Mouse (Mus musculus) MEL (cell line): Measurements from ENCODE around the gene Tpd52l1. TPM values are rescaled to one million over a fixed set of nuclear protein-coding genes. Genes with fewer than 3 reads are reported as not detected.

Experiments
- DNase-seq: peaks from one replicate; pipeline ENCODE4 v3.0.0; 2011; ENCODE audit warnings: low read depth, low spot score
- H3K27ac ChIP-seq: 2 replicates; pipeline ENCODE4 v1.5.1; 2012; ENCODE audit warnings: low read depth, mild to moderate bottlenecking, control low read depth, low read length, moderate library complexity; ENCODE audit not compliant: control insufficient read depth
- H3K27me3 ChIP-seq, 2 experiments: fragments of 150-350 bp in 1 of 2; sonication (generic) in 1 of 2; 2 replicates each; pipeline ENCODE4 v1.6.1; 2012; ENCODE audit warnings: low read length in 2 of 2, mild to moderate bottlenecking in 2 of 2, improper control_type of control experiment in 1 of 2, moderate library complexity in 1 of 2; ENCODE audit not compliant: insufficient read depth in 2 of 2, control insufficient read depth in 1 of 2
- H3K36me3 ChIP-seq, 2 experiments: 2 replicates each; pipeline ENCODE4 v1.6.1; 2012 to 2014; ENCODE audit warnings: low read length in 2 of 2, improper control_type of control experiment in 1 of 2, inconsistent platforms in 1 of 2, mild to moderate bottlenecking in 1 of 2; ENCODE audit not compliant: insufficient read depth in 2 of 2, control insufficient read depth in 1 of 2
- H3K4me1 ChIP-seq, 2 experiments: fragments of 150-350 bp in 1 of 2; sonication (generic) in 1 of 2; 2 replicates each; pipeline ENCODE4 v1.6.1; 2012; ENCODE audit warnings: low read length in 2 of 2, improper control_type of control experiment in 1 of 2, mild to moderate bottlenecking in 1 of 2; ENCODE audit not compliant: insufficient read depth in 2 of 2, control insufficient read depth in 1 of 2
- H3K4me3 ChIP-seq, 2 experiments: fragments of 150-350 bp in 1 of 2; sonication (generic) in 1 of 2; 2 replicates each; pipeline ENCODE4 v1.5.1; 2012; ENCODE audit warnings: low read depth in 2 of 2, low read length in 2 of 2, mild to moderate bottlenecking in 2 of 2, moderate library complexity in 2 of 2, control low read depth in 1 of 2, improper control_type of control experiment in 1 of 2; ENCODE audit not compliant: control insufficient read depth in 1 of 2, insufficient read depth in 1 of 2
- H3K79me2 ChIP-seq: 2 replicates; pipeline ENCODE4 v1.6.1; 2012; ENCODE audit warnings: mild to moderate bottlenecking, low read length, moderate library complexity; ENCODE audit not compliant: control insufficient read depth, poor library complexity, insufficient read depth
- H3K9ac ChIP-seq: 2 replicates; pipeline ENCODE4 v1.6.1; 2012; ENCODE audit warnings: low read depth, mild to moderate bottlenecking, control low read depth, low read length, moderate library complexity; ENCODE audit not compliant: control insufficient read depth, poor library complexity, severe bottlenecking
- H3K9me3 ChIP-seq: fragments of 150-350 bp; sonication (generic); replicated peaks from 2 replicates; pipeline ENCODE4 v1.6.1; 2012; ENCODE audit warnings: mild to moderate bottlenecking, low read length, improper control_type of control experiment, moderate library complexity; ENCODE audit not compliant: insufficient read depth
- BHLHE40 ChIP-seq: IDR thresholded peaks from 2 replicates; pipeline ENCODE4 v1.6.1; 2012; ENCODE audit warnings: low read depth, mild to moderate bottlenecking, inconsistent platforms, low read length, improper control_type of control experiment, borderline replicate concordance
- CHD1 ChIP-seq: IDR thresholded peaks from 2 replicates; pipeline ENCODE4 v1.6.1; 2012; ENCODE audit warnings: low read depth, mild to moderate bottlenecking, inconsistent platforms, low read length, improper control_type of control experiment
- CHD2 ChIP-seq: IDR thresholded peaks from 2 replicates; pipeline ENCODE4 v1.6.1; 2011; ENCODE audit warnings: low read length, improper control_type of control experiment
- CTCF ChIP-seq, 3 experiments: IDR thresholded peaks in 2 of 3; conservative IDR thresholded peaks in 1 of 3; 2 replicates each; pipeline ENCODE4 v1.5.1; 2011 to 2012; ENCODE audit warnings: low read length in 3 of 3, low read depth in 2 of 3, mild to moderate bottlenecking in 2 of 3, improper control_type of control experiment in 1 of 3, inconsistent platforms in 1 of 3, mixed read lengths in 1 of 3, moderate library complexity in 1 of 3; ENCODE audit not compliant: control insufficient read depth in 1 of 3, insufficient read depth in 1 of 3, poor library complexity in 1 of 3, severe bottlenecking in 1 of 3
- EP300 ChIP-seq, 2 experiments: IDR thresholded peaks; 2 replicates each; pipeline ENCODE4 v1.6.1; 2011; ENCODE audit warnings: improper control_type of control experiment in 2 of 2, low read length in 2 of 2, low read depth in 1 of 2, mild to moderate bottlenecking in 1 of 2
- ETS1 ChIP-seq: IDR thresholded peaks from 2 replicates; pipeline ENCODE4 v1.6.1; 2012; ENCODE audit warnings: low read depth, mild to moderate bottlenecking, inconsistent platforms, low read length, improper control_type of control experiment, moderate library complexity
- JUND ChIP-seq: IDR thresholded peaks from 2 replicates; pipeline ENCODE4 v1.6.1; 2011; ENCODE audit warnings: low read depth, mild to moderate bottlenecking, improper control_type of control experiment, low read length
- MAZ ChIP-seq: IDR thresholded peaks from 2 replicates; pipeline ENCODE4 v1.6.1; 2012; ENCODE audit warnings: low read depth, mild to moderate bottlenecking, inconsistent platforms, low read length, improper control_type of control experiment
- MEF2A ChIP-seq: IDR thresholded peaks from 2 replicates; pipeline ENCODE4 v1.6.1; 2014; ENCODE audit warnings: low read depth, mild to moderate bottlenecking, inconsistent platforms, low read length, improper control_type of control experiment; ENCODE audit not compliant: poor library complexity, insufficient replicate concordance, severe bottlenecking; ENCODE audit errors: extremely low read depth
- MYB ChIP-seq: IDR thresholded peaks from 2 replicates; pipeline ENCODE4 v1.6.1; 2011; ENCODE audit warnings: mild to moderate bottlenecking, low read depth, low read length, improper control_type of control experiment
- NELFE ChIP-seq: IDR thresholded peaks from 2 replicates; pipeline ENCODE4 v1.6.1; 2011; ENCODE audit warnings: low read depth, low read length, improper control_type of control experiment
- NRF1 ChIP-seq: IDR thresholded peaks from 2 replicates; pipeline ENCODE4 v1.6.1; 2014; ENCODE audit warnings: low read depth, mild to moderate bottlenecking, inconsistent platforms, low read length, improper control_type of control experiment, moderate library complexity; ENCODE audit not compliant: poor library complexity, insufficient read depth, severe bottlenecking
- POLR2A ChIP-seq, 2 experiments: IDR thresholded peaks; 2 replicates each; pipeline ENCODE4 v1.6.1; 2011 to 2012; ENCODE audit warnings: low read length in 2 of 2, mild to moderate bottlenecking in 2 of 2, control low read depth in 1 of 2, improper control_type of control experiment in 1 of 2, low read depth in 1 of 2, moderate library complexity in 1 of 2; ENCODE audit not compliant: control insufficient read depth in 1 of 2, insufficient read depth in 1 of 2, poor library complexity in 1 of 2
- RAD21 ChIP-seq: IDR thresholded peaks from 2 replicates; pipeline ENCODE4 v1.6.1; 2011; ENCODE audit warnings: mild to moderate bottlenecking, low read depth, low read length, improper control_type of control experiment
- RCOR1 ChIP-seq: IDR thresholded peaks from 2 replicates; pipeline ENCODE4 v1.6.1; 2012; ENCODE audit warnings: low read depth, mild to moderate bottlenecking, inconsistent platforms, low read length, improper control_type of control experiment
- SIN3A ChIP-seq: IDR thresholded peaks from 2 replicates; pipeline ENCODE4 v1.6.1; 2012; ENCODE audit warnings: low read length, improper control_type of control experiment, inconsistent platforms
- SMC3 ChIP-seq: IDR thresholded peaks from 2 replicates; pipeline ENCODE4 v1.6.1; 2011; ENCODE audit warnings: low read depth, low read length, improper control_type of control experiment
- TAL1 ChIP-seq: IDR thresholded peaks from 2 replicates; pipeline ENCODE4 v1.6.1; 2012; ENCODE audit warnings: mild to moderate bottlenecking, inconsistent platforms, low read length, moderate library complexity, mixed read lengths
- TBP ChIP-seq: IDR thresholded peaks from 2 replicates; pipeline ENCODE4 v1.8.0; 2011; ENCODE audit warnings: low read depth, low read length, improper control_type of control experiment
- UBTF ChIP-seq: IDR thresholded peaks from 2 replicates; pipeline ENCODE4 v1.6.1; 2012; ENCODE audit warnings: low read depth, mild to moderate bottlenecking, inconsistent platforms, low read length, improper control_type of control experiment, moderate library complexity, borderline replicate concordance; ENCODE audit not compliant: insufficient read depth
- USF1 ChIP-seq: IDR thresholded peaks from 2 replicates; pipeline ENCODE4 v1.6.1; 2014; ENCODE audit warnings: low read depth, mild to moderate bottlenecking, inconsistent platforms, low read length, improper control_type of control experiment, moderate library complexity
- USF2 ChIP-seq, 2 experiments: IDR thresholded peaks; 2 replicates each; pipeline ENCODE4 v1.6.1; 2011 to 2012; ENCODE audit warnings: improper control_type of control experiment in 2 of 2, low read length in 2 of 2, borderline replicate concordance in 1 of 2, inconsistent platforms in 1 of 2, low read depth in 1 of 2, mild to moderate bottlenecking in 1 of 2; ENCODE audit not compliant: insufficient read depth in 1 of 2
- ZC3H11A ChIP-seq: IDR thresholded peaks from 2 replicates; pipeline ENCODE4 v1.6.1; 2012; ENCODE audit warnings: low read depth, mild to moderate bottlenecking, inconsistent platforms, low read length, improper control_type of control experiment
- ZKSCAN1 ChIP-seq: IDR thresholded peaks from 2 replicates; pipeline ENCODE4 v1.6.1; 2012; ENCODE audit warnings: low read depth, mild to moderate bottlenecking, inconsistent platforms, low read length, improper control_type of control experiment, moderate library complexity
- ZMIZ1 ChIP-seq: IDR thresholded peaks from 2 replicates; pipeline ENCODE4 v1.6.1; 2012; ENCODE audit warnings: low read depth, mild to moderate bottlenecking, inconsistent platforms, low read length, improper control_type of control experiment, moderate library complexity
- polyA plus RNA-seq, 2 experiments: library from polyadenylated mRNA; stranded (reverse) in 1 of 2; unstranded in 1 of 2; fragments of >175 nt in 1 of 2; fragments of >200 nt in 1 of 2; gene quantifications; 2 replicates each; pipeline versions ENCODE4 v1.2.1 to v1.2.4; 2012; ENCODE audit warnings: low replicate concordance in 2 of 2, low read depth in 1 of 2; ENCODE audit not compliant: insufficient read length in 2 of 2, insufficient read depth in 1 of 2, missing spikeins in 1 of 2
- total RNA-seq: library from RNA; depleted of rRNA; stranded (reverse); fragments of 300-350 nt; gene quantifications from 2 replicates; pipeline ENCODE4 v1.2.3, GENCODE M21; 2012

Gene Tpd52l1
- total and polyA plus RNA-seq, 3 experiments: not detected

- TF ChIP-seq RCOR1: no peak
- TF ChIP-seq RAD21: no peak
- TF ChIP-seq BHLHE40: no peak
- TF ChIP-seq SMC3: no peak
- TF ChIP-seq TBP: no peak
- TF ChIP-seq CHD2: no peak
- no peak for TF ChIP-seq NELFE
- no peak for TF ChIP-seq MAZ
- TF ChIP-seq ZC3H11A: no peak
- no peak for TF ChIP-seq MEF2A
- no peak for TF ChIP-seq SIN3A
- no peak for TF ChIP-seq UBTF
- TF ChIP-seq JUND: no peak
- no peak for TF ChIP-seq ZKSCAN1
- TF ChIP-seq TAL1: no peak
- TF ChIP-seq USF2 (IDR thresholded peaks at IDR 0.05; ENCODE audit: borderline replicate concordance in 1 of 2, insufficient read depth in 1 of 2, low read depth in 1 of 2, low read length in 2 of 2): no peak
- TF ChIP-seq MYB: no peak
- no peak for TF ChIP-seq POLR2A (IDR thresholded peaks at IDR 0.05; ENCODE audit: control insufficient read depth in 1 of 2, insufficient read depth in 1 of 2, low read depth in 1 of 2, low read length in 2 of 2, poor library complexity in 1 of 2)
- no peak for TF ChIP-seq CTCF (IDR thresholded peaks at IDR 0.05 in 2 of 3, conservative IDR thresholded peaks at IDR 0.05 in 1 of 3; ENCODE audit: control insufficient read depth in 1 of 3, insufficient read depth in 1 of 3, low read depth in 2 of 3, low read length in 3 of 3, poor library complexity in 1 of 3, severe bottlenecking in 1 of 3)
- no peak overlapping the region for H3K4me3 ChIP-seq
- H3K9me3 ChIP-seq: no peaks in the 10 kb centered on the region
Observed at GRCm38 (mm10) chr10:31354141-31354540, 91.6 kb downstream of the Tpd52l1 start.

DNA sequence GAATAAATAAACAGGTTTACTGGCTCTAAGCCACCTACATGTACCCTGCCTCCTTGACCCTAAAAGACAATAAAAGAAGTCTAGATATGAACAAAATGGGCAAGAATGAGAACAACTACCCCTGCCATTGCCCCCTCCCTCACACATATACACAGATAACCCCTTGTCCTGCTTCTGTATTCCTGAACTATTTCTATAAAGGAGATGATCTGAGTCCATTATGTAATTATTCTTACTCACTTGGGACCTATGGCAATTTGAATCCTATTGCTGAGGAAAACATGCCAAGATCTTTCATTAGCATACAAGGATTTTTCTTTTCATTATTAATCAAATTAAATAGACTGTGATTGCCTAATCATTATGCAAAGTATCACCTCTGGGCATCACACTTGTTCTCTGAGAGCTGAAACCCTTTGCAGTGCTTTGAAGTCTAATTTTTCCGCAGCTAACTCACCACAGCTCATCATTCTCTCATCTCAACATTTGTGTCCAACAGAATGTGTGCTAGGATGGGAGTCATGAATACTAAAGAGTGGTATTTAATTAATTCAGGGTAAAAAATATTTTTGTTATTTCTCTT, 92.8 kb downstream of the Tpd52l1 start:
- Histone ChIP-seq H3K27ac (no peak overlapping the region), H3K4me3 (no peak overlapping the region), H3K27me3 (no peaks in the 10 kb centered on the region), H3K4me1 (no peaks in the 10 kb centered on the region), H3K79me2 (no peaks in the 10 kb centered on the region), H3K9me3 (no peaks in the 10 kb centered on the region), H3K36me3 (no peaks in the 10 kb centered on the region), H3K9ac (no peak overlapping the region)
- no peak for DNase-seq
- no peak for TF ChIP-seq RAD21
- no peak for TF ChIP-seq ETS1
- no peak for TF ChIP-seq CHD2
- no peak for TF ChIP-seq USF1
- TF ChIP-seq TBP: no peak
- TF ChIP-seq CTCF (IDR thresholded peaks at IDR 0.05 in 2 of 3, conservative IDR thresholded peaks at IDR 0.05 in 1 of 3; ENCODE audit: control insufficient read depth in 1 of 3, insufficient read depth in 1 of 3, low read depth in 2 of 3, low read length in 3 of 3, poor library complexity in 1 of 3, severe bottlenecking in 1 of 3): no peak
- no peak for TF ChIP-seq UBTF
- no peak for TF ChIP-seq NRF1
- no peak for TF ChIP-seq EP300 (IDR thresholded peaks at IDR 0.05; ENCODE audit: low read depth in 1 of 2, low read length in 2 of 2)
- TF ChIP-seq ZMIZ1: no peak
- TF ChIP-seq RCOR1: no peak
- no peak for TF ChIP-seq BHLHE40
- TF ChIP-seq CHD1: no peak

More at GRCm38 (mm10) chr10:31354141-31354540, 91.6 kb downstream of the Tpd52l1 start:
- Histone ChIP-seq H3K36me3 (no peaks in the 10 kb centered on the region), H3K4me1 (no peaks in the 10 kb centered on the region), H3K27me3 (no peaks in the 10 kb centered on the region), H3K79me2 (no peaks in the 10 kb centered on the region), H3K9ac (no peak overlapping the region), H3K27ac (no peak overlapping the region)
- no peak for DNase-seq
